Mouse (Mus musculus) regulatory T cell (primary cell): ENCODE data around the gene C130032M10Rik.

Source experiments
- in situ Hi-C: fragments of 300-600 bp; cut with MboI, MseI; formaldehyde crosslinking; loops from one replicate; pipeline ENCODE4 v1.15.1; 2025; ENCODE audit warnings: high pct_unique_total_duplicates

The C130032M10Rik gene

DNA sequence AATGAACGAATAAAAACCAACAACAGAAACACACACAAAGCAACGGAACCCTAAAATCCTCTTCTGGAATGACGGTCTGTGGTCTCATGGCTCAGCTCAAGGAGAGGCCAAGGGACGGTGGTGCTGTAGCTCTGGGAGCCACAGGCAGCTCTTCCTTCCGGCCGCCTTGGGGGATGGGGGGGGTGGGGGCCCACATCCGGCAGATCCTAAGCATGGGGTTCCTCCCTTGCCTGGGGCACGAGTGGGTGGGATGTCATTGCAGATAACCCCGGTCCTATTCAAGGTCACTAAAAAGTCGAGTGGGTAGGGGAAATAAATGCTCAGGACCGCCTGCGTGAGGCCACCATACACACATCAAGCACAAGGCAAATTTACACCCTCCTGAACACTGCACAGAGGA, 31.3 kb downstream of the C130032M10Rik start:
- in situ Hi-C loops: no loop called here

- in situ Hi-C loops: no loop called here
These were observed 32.2 kb downstream of the C130032M10Rik start for GRCm38 (mm10) chr9:114547643-114548077.

DNA sequence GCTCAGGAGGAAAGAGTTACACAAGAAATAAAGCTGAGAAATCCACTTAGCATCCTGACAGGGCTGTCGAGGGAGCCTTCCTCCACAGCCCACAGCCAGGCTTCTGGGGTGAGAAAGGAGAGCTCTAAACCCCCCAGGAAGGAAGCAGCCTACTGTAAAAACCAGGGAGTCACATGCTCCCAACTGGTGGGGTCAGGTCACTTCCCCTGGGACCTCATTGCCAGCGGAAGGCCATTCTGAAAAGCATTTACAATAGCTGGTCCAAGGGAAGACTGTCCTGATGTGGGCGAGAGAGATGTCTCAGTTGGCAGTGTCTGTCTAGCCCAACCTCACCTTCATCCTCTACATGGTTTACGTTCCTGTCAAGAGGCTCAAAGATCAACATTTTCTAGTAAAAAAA, 33.0 kb downstream of the C130032M10Rik start:
- in situ Hi-C loops: no loop called here

- in situ Hi-C loops: no loop called here
These were observed 33.6 kb downstream of the C130032M10Rik start for GRCm38 (mm10) chr9:114549117-114549516.

DNA sequence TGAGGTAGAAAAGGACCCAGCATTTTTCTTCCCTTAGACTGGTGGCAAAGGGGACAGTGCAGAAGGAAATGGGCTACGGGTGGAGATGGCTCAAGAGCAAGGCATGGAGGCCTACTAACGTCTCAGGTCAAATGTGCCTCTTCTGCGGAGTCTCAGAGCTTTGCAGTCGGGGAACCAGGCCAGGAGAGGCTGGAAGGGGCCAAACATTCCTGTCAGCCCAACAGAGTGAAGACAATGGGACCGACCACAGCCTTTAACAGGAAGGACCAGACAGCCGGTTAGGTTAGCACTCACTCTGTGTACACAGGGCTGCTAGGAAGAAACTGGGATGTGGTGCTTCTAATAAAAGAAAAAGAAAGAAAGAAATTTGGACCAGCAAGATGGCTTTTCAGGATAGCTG, 34.5 kb downstream of the C130032M10Rik start:
- in situ Hi-C loops: loop anchor here (5.0 kb wide), 1 partner anchor 38 kb away; no protein-coding TSS in a partner anchor

- in situ Hi-C loops: loop anchor here (5.0 kb wide), 1 partner anchor 42 kb away; no protein-coding TSS in a partner anchor
These were observed 38.3 kb downstream of the C130032M10Rik start for GRCm38 (mm10) chr9:114553828-114554227.

DNA sequence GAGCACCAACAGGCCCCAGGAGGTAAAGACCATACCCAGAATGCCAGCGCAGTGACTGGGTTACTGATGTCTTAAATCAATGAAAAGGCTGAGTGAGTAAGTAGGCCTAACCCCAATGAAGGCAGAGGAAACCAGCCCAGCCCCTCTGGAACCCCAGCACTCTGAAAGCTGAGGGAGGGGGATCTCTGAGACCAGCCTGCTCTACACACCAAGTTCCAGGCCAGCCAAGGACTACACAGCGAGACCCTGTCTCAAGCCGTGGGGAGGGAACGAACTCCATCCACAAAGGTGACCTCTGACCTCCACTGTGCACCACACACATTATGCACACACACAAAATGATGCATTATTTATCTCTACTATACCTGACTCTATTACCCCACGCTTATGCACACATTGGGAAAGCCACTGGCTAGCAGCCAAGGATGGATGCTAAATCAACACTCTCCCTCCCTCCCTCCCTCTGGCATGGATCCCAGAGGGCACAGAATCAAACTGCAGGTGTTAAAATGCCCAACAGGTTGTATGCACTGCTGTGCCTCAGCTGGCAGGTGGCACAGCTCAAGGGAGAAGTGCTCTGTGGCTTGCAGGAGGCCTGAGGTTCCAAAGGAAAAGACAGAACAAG, 39.0 kb downstream of the C130032M10Rik start:
- in situ Hi-C loops: loop anchor here (5.0 kb wide), 1 partner anchor 42 kb away; no protein-coding TSS in a partner anchor

DNA sequence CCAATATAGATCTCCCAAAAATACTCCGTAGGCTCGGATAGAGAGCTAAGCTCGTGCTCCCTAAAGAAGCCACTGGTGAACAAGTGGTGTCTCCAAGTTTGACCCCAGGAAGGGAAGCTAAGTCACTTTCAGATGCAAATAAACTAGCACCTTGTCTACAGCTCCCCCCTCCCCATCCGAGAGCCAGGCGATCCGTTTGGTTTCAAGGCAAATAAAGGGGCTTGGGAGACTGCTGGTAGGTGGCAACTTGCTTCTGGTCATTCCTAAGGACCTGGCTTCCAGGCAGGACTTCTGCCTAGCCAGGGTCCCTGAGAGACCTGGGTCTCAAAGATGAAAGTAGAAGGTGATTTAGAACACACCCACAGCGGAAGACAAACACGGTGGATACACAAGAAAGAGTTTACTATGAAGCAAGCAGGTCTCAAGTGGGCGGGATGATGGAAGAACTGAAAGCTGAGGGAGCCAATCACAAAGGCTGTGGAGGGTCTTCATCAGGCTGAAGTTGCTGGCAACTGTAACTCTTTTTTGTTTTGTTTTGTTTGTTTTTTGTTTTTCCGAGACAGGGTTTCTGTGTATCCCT, 40.9 kb downstream of the C130032M10Rik start:
- in situ Hi-C loops: no loop called here

- in situ Hi-C loops: no loop called here
These were observed 41.6 kb downstream of the C130032M10Rik start for GRCm38 (mm10) chr9:114557086-114557485.

DNA sequence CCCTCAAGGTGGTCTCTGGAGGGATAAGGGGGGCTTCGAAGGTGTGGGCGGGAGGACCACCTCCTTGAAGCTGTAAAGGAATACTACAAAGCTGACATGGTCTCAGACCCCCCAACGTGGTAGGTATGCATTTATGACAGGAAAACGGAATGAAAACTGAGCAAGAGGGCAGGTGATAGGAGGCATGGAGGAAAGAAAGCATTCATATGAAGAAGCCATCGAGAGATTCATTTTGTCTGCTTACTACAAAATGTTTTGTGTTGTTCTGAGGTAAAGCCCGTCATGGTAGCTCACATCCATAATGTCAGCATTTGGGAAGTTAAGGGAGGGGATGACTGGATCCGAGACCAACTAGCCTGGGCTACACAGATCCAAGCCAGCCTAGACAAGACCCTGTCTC, 44.6 kb downstream of the C130032M10Rik start:
- in situ Hi-C loops: no loop called here

DNA sequence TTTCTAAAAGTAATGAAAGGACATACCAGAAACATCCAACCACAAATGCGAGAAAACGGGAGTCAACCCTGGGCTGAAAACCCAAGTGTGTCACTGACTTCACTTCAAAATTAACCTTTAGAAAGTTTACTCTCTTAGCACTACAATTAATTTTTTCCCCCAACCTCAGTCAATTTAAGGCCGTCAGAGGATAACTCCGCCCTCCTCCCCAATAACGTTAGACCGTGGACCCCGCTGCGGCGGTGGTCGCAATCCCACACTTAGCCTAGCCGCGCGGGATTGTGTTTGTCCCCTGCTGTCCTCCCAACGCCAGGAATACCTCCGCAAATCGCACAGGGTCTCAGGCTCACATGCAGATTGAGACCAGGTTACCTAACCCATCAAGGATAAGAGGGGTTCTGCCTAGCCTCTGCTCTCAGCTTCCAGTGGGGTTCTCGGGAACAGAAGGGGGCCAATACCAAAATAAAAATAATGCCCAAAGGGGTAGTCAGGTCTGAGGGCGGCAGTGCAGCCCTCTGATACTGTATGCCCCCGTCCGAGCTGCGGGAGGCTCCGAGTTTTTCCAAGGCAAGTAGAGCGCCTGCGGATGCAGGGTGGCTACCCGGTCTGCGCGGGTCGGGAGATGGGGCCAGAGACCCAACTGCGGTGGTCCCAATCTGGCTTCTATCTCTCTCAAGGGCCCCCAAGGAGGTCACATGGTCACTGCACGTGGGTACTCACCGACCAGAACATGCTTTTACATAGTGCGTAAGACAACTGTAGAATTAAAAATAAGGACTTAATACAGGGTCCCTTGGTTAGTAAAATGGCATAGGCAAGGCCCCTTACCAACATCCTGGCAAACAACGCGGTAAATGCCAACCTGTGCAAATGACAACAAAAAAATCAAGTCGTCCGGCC, 45.5 kb downstream of the C130032M10Rik start:
- in situ Hi-C loops: no loop called here

DNA sequence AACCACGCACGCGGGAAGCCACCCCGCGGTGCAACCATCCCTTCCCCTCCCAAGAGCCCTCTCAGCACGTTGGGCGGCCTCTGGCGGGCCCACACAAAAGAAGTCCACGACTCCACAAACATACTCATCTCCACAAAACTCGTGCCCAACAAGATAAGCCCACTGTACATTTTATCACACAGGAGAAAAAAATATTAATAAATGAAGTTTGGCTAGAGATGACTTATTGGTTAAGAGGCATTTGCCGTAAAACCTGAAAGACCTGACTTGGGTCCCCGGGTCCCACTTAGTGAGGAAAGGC, 46.1 kb downstream of the C130032M10Rik start:
- in situ Hi-C loops: no loop called here

GRCm38 (mm10) chr9:114562031-114562918, 46.8 kb downstream of the C130032M10Rik start:
- in situ Hi-C loops: no loop called here

- in situ Hi-C loops: no loop called here
These were observed 47.6 kb downstream of the C130032M10Rik start for GRCm38 (mm10) chr9:114562919-114563751.

DNA sequence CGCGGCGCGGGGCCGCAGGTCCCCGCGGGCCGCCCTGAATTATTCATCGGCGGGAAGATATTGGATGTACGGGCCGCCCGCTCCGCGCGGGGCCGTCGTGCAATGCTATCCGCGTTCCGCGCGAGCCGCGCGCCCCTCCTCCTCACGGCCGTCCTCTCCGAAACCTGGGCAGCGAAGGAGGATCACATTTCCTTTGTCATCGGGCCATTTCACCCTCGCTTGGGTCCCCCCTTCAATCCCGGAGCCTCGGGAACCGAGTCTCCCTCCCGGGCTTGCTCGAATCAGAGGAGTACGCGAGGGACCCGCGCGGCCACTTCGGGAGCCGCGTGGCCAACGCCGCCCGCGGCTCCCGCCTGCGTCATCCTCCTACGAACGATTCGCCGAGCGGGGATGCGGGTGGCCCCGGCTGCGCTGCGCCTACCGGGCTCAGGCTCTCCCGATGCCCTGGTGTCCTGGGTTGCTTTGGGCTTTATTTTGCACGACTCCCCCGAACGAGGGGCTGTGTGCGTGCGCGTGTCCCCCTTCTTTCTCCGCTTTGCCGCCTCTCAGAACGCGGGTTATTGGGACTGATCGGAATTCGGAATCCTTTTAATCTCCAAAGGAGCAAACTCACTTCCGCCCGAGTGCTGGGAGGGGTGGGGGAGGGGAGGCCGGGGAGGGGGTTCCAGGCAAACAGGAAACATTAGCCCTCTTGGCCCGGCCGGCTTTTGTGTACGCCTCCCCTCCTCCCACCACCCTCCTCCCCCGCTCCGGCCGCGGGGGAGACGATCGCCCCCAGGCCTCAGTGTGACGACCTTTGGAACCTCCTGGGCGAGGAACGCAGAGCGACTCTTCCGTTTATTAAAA, 48.5 kb downstream of the C130032M10Rik start, which contains the start of gene Trim71:
Gene Trim71 (minus strand): TSS at position 609 of the 846 bp plus-strand sequence.
- in situ Hi-C loops: no loop called here

- in situ Hi-C loops: no loop called here
These were observed 49.2 kb downstream of the C130032M10Rik start for GRCm38 (mm10) chr9:114564667-114565066.
